Mouse (Mus musculus) left cerebral cortex, postnatal 14 days (tissue): ENCODE data around the gene Stpg3. TPM values are rescaled to one million over a fixed set of nuclear protein-coding genes. Genes with fewer than 3 reads are reported as not detected.

Experiments
- DNase-seq, 2 experiments: peaks; one replicate each; pipeline ENCODE4 v3.0.0; 2021 to 2022; ENCODE audit warnings: low spot score in 2 of 2, mixed read lengths in 1 of 2
- intact Hi-C: fragments of 180-260 bp; cut with DNase I; formaldehyde crosslinking; loops from one replicate; pipeline ENCODE4 v1.15.1; 2025
- total RNA-seq, 2 experiments: library from RNA; stranded (reverse); gene quantifications; 2 replicates each; pipeline ENCODE4 v1.2.3; 2021

Gene Stpg3
- total RNA-seq, 2 experiments from 2014 or later, result 0.27 to 0.44 TPM

DNA sequence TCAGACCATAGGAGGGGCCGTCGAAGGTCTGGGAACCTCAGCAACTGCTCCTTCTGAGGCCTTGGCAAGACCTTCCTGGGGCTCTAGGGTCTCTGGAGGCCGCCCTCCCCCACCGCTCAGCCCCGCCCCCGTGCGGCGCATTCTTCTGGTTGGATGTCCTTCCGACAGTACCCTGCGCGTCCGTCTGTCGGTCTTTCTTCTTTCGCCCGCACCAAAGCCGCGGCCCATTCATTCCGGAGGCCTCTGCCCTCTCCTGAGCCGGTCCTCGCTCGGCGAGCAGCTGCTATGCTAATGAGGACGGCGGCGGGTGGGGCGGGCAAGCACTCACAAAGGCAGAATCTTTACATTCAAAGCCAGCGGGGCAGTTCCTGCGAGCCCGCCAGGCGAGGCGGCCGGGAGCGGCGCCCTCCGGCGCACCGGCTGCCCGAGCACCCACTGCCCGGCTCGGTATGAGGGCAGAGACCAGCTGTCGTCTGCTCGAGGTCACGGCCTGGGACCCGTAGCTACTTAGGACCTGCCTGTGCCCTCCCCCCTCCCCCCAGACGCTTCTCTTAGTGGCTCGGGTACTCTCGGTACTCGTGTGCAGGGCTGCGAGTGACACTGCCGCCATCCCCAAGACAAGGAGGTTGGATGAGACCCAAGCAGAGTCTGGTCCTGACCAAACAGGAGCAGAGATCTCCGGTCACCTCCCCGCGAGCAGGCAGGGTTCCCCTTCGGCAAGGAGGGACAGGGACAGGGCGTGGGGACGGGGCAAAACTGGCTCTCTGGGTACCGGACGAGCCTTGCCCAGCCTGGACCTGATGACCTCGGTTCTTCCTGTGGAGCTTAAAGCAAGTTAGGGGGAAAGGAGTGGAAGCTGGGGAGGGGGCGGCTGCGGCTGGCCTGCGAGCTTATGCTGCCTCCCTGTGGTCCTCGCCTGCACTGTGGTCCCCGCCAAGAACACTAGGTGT, 28.5 kb downstream of the Stpg3 start:
- intact Hi-C loops, result no loop called here
- peak in 1 of 2 experiments; percentile 60 for DNase-seq

DNA sequence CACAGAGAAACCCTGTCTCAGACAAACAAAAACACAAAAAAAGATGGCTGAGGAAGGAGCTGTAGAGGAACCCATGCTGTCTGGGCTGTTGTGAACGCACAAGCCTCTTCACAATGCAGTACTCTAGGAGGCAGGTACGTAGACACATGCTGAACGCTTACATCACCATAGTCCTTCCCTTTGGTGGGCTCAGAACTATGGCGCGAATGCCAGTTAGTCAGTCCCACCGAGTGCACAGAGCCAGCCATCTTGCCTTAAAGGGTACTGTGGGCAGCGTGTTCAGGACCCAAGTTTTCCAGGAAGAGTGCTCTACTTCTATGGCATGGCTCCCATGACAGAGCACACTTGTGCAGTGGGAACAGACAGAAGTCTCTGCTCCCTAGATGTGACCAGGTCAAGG, 29.9 kb downstream of the Stpg3 start:
- intact Hi-C loops, result loop anchor here (5.0 kb wide), 2 partner anchors 82 to 222 kb away; partner anchors contain the start of gene Dph7
- no peak for DNase-seq

DNA sequence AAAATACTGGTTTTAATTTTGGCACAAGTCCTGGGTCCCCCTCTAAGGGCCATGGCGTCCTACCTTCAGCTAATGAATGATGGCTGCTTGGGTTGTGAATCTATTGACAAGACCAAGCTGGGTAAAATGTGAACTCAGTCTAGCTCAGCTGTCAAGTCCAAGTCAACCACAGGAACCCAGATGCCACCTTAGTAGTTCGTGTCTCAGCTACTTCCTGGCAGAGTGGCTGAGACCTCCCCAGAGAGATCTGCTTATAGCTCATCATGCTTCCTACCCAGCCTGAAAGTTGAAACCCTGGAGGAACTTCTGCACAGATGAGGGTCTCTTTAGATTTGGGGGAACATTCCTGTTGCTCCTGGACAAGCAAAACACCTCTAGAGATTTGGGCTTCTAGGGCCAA, 31.1 kb downstream of the Stpg3 start:
- intact Hi-C loops, result loop anchor here (5.0 kb wide), 2 partner anchors 81 to 221 kb away; partner anchors contain the start of gene Dph7
- DNase-seq, result no peak

DNA sequence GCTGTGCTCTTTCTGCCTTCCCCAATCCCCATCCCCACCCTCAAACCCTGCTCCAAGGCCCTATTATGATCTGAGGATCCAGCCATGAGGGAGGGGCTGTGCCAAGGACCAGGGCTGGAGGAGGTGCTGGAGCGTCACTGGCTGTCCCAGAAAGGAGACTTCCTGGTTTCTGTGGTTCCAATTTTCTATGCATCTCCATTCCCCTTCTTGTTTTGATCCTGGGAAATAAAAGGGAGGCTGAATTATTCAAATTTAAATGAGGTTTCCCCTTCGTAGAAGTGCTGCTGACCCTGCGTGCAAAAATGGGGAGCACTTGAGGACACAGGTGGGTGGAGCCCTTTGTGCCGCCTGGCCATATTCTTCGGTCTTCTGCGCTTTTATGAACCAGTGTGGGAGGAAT, 31.8 kb downstream of the Stpg3 start:
- DNase-seq, result peak; percentile 30 to 43
- intact Hi-C loops, result loop anchor here (5.0 kb wide), 2 partner anchors 80 to 220 kb away; partner anchors contain the start of gene Dph7

DNA sequence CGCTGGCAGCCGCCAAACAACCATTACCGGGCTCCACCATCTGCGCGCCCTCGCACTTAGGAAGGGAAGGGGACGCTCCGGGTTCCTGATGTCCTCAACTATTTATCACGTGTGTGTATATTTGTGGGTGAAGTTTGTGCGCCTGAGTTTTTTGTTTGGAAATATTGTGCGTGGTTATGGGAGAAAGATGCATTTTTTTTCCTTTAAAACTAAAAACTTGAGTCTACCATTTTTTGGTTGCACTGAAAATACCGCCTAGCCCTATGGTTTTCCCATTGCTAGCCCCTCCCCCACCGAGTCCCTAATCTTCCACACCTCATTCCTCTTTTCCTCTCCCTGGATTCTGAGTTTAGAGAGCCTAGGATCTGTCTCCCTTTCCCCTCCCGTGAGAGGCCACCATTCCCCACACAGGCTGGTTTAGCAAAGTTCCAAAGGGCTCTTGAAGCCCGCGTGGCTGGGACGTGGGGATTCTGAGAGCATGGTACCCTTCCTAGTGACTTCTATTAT, 32.5 kb downstream of the Stpg3 start:
- intact Hi-C loops, result loop anchor here (5.0 kb wide), 2 partner anchors 80 to 220 kb away; partner anchors contain the start of gene Dph7
- DNase-seq, result no peak

DNA sequence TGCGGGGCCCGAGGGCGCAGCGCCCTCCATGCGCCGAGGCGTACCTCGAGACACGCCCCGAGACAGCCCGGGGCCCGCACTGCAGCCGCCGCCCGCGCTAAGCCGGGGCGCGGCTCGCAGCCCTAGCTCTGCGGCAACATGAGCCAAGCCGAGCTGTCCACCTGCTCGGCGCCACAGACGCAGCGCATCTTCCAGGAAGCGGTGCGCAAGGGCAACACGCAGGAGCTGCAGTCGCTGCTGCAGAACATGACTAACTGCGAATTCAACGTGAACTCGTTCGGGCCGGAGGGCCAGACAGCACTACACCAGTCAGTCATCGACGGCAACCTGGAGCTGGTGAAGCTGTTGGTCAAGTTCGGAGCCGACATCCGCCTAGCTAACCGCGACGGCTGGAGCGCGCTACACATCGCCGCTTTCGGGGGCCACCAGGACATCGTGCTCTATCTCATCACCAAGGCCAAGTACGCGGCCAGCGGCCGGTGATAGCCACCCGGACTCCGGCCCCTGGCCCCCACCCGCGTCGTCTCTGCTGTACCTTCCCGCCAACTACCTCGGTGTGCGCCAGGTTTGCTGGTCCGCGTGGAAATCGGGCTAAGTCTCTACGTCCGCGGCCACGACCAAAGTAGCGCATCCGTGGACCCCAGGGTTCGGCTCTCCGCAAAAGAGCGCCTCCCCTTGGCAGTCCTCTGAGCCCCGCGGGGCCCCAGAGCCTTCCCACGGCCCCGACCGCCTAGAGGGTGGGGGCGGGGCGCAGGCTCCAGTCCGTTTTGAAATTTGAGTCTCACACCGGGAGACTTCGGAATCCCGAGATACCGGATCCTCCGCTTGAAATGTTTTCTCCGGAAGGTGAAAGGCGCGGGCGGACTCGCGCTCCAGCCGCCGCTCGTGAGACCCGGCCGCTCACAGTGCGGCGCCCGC, 33.2 kb downstream of the Stpg3 start:
- intact Hi-C loops, result loop anchor here (5.0 kb wide), 2 partner anchors 79 to 219 kb away; partner anchors contain the start of gene Dph7
- DNase-seq, result peak; percentile 31 to 36

DNA sequence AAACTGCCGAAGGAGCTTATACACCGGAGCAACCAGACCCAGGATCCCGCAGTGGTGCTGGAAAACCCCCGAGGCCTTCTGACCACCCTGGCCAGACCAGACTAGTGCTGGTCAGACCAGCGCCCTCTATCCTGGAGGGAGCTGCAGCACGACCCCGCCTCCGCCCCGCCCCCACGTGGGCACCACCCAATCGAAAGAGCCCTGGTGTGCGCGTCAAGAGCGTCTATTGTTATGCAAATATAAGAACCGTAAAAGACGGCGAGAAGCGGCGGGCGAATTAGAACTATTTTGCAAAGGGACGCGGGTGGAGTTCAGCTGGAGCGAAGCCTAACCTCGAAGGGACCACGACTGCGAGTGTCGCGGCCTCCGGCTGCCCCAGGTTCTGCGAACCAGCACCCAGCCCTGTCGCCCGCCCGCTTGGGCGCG, 33.9 kb downstream of the Stpg3 start, which contains the start of gene Nrarp:
TSS of gene Nrarp (plus strand) at position 281 of the 426 bp plus-strand sequence.
- peak; percentile 95 to 97 for DNase-seq
- intact Hi-C loops, result loop anchor here (5.0 kb wide), 2 partner anchors 78 to 218 kb away; partner anchors contain the start of gene Dph7

DNA sequence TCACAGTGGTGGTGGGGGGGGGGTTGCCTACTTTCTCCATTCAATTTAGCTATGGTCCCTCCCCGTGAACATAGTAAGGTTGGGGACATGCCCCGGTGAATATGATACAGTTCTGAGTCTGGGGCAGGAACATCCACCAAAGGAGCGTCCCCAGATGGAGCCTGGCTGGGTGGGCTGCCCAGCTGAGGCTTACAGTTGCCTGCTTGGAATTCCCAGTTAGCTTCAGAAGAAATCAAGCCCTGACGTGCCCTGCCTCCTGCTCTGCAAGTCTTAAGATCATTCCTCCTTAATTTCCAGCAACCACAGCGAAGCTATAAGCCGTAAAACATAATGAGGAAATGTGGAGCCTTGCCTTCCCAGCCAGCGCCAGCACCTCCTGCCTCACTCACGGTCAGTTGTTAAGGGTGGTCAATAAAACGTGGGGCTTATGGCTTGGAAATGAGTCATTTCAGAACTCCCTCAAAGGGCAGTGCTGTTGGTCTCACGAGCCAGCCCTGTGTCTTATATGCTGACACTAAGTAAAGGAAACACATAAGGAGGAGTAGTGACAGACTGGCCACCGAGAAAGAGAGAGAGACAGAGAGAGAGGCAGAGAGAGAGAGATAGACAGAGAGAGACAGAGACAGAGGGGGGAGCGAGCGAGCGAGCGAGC, 34.7 kb downstream of the Stpg3 start:
- intact Hi-C loops, result loop anchor here (5.0 kb wide), 3 partner anchors 52 to 217 kb away; partner anchors contain the start of gene Dph7
- no peak for DNase-seq

DNA sequence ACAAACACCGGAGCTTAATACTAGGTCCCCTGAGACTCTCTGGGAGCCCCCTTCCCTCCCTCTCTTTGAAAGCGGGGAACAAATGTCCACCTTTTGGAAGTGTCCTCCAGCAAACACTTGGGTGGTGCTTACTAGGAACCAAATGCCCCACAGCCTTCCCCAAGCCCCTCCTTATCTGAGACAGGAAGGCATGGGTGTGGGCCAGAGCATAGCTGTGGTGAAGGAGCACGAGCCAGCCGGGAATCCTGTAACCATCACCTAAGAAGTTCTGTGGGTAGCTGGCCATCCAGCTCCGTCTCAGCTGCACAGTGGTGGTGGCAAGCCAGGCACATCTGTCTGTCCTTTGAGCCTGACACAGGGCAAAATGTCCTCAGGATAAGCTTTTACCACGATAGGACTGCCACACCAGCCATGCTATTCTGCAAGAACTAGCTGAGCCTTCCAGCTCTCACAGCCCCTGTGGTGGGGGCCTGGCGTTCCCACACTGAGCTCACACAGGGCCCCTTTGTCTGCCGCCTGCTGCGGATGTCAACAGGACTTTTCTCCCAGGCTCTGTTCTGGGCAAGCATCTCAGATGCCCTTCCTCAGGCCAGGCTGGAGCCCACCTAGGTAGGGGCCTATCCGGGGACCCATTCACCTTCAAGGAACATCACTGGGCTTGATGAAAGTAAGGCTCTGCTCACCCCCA, 36.0 kb downstream of the Stpg3 start:
- peak; percentile 49 to 60 for DNase-seq
- intact Hi-C loops, result loop anchor here (5.0 kb wide), 1 partner anchor 51 kb away; no protein-coding TSS in a partner anchor

DNA sequence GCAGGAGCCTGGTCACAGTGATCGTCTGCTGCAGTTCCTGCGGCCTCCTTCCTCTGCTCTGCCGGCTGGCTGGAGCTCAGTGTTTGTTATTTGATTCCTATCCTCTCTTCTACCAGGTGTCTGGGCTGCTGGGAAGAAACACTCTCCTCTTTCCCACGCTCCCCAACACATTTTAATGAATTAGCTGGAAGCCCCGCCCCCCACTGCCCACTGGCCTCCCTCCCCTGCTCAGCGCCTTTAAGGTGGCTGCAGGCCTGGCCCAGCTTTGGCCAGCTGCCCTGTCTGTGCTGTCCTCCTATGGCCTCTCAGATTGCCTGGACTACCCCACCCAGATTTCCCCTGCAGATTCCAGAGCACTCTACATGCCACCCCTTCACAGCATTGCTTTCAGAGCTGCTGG, 36.8 kb downstream of the Stpg3 start:
- intact Hi-C loops, result loop anchor here (5.0 kb wide), 1 partner anchor 50 kb away; no protein-coding TSS in a partner anchor
- peak; percentile 64 to 68 for DNase-seq

DNA sequence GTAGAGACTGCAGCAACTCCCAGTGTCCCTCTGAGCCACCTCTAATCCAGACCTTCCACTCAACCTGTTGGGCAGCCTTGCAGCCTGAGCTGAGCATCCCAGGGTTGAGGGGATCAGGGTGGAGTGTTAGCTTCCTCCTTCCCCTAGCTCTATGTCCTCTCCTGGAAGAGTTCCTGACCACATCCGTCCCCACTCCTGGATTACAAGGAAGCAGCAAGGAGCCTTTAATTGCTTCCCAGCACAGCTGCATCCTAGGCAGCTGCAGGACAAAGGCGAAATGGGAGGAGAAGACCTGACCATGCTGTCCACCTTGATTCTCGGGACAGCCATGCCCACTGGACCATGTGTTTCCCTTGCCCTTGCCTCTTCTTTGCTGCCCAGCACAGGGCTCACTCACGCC, 37.4 kb downstream of the Stpg3 start:
- DNase-seq, result no peak
- intact Hi-C loops, result loop anchor here (5.0 kb wide), 1 partner anchor 50 kb away; no protein-coding TSS in a partner anchor

DNA sequence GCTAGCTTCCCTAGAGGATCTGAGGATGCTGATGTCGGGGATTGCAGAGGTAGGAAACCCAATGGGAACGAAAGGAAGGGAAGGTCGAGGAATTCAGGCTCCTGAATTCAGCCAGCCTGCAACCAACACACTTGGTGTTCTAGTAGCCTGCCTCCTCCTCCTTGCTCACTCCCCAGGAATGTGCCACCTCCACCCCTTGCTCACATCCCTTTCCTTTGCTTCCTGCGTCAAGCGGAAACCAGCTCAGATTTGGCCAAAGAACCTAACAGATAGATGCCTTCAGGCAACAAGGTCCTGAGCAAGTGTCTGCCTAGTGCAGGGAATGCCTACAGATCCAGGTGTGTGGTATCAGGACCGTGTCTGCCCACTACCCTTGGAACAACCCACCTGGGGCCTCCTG, 37.9 kb downstream of the Stpg3 start:
- intact Hi-C loops, result loop anchor here (5.0 kb wide), 1 partner anchor 49 kb away; no protein-coding TSS in a partner anchor
- DNase-seq, result no peak

DNA sequence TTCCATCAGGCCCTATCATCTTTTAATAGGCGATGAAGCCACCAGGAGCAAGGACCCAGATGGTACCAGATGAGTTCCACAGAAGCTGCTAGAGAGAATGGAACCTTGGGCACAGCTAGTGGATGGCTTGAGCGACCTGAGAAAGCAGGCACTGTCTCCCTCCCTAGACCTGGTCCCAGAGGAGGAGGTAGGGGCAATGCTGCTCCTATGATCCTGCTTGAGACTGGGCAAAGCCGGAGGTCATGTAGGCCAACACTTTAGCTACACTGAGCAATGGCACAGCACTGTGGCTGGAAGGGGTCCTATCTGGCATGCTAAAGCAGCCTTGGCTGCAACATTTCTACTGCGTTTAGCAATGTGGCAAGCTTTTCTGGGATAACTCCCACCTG, 38.8 kb downstream of the Stpg3 start:
- DNase-seq, result no peak
- intact Hi-C loops, result loop anchor here (5.0 kb wide), 1 partner anchor 48 kb away; no protein-coding TSS in a partner anchor

DNA sequence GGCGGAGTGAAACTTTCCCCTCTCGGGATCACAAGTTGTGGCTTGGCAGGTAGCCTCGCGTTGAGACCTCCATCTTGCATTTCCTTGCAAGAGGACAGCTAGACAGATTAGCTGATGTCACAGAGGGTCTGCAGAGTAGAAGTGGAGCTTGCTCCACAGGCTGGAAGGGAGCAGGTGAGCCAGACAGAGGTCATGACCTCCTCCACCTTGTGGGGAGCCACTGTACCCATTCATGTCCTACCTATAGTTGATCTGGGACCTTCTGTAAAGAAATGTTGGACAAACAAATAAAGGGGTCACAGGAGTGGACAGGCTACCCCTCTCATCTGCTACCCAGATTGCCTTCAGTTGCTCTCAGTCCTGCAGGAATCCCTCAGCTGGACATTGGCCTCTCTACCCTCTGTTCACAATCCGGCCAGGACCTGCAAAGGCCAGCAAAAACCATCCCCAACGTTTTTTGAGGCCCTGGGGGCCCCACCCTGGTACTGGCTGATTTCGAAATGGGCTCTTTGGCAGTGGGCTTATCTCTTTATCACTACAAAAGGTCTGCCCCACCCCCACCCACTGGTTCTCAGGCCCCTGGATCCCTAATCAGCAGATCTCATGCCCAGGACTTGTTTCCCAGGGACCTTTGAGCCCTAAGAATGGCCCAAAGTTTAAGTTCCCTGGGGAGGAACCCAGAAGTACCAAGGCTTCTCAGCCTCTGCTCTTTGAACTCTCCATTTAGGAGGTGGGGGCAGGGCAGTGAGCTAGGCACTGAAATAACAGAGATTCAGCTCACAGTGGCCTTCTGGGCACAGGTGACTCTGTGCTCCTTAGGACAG, 39.4 kb downstream of the Stpg3 start:
- intact Hi-C loops, result loop anchor here (5.0 kb wide), 1 partner anchor 48 kb away; no protein-coding TSS in a partner anchor

DNA sequence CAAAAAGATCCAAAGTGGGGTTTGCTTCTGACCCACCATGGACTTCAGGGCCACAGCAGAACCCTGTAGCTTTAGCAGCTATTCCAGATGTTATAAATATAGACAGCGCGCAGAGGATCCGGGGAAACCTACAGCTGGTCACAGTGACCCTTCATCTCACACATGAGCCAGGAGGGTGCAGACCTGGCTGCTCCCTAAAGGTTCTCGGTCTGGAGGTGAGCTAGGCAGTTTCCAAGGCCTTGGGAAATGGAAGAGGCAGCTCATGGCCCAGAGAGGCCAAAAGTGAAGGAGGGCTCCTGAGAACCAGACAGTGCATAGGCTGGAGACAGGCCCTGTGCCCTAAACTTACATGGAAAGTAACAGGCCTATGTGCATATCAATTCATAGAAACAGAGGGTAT, 40.6 kb downstream of the Stpg3 start:
- intact Hi-C loops, result no loop called here

More for the DNA sequence above, 39.4 kb downstream of the Stpg3 start:
- DNase-seq, result no peak

DNA sequence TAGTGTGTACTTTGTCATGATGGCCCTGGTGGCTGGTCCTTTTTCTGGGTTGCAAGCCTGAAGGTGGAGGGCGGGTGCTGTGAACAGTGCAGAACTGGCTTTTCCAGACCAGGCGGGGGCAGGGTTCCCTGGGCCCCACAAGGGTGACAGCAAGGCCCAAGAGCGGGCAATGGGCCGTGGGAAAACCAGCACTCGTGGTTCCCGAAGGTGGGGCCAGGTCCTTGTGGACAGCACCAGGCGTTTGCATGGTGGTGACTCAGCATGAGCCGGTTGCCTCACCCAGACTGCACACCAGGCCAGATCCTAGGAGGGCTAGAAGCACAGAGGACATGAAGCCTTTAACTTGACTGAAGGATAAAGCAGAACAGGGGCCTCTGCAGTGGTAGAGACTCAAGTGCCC, 41.8 kb downstream of the Stpg3 start:
- intact Hi-C loops, result no loop called here
- no peak for DNase-seq

More for the DNA sequence above, 40.6 kb downstream of the Stpg3 start:
- no peak for DNase-seq

DNA sequence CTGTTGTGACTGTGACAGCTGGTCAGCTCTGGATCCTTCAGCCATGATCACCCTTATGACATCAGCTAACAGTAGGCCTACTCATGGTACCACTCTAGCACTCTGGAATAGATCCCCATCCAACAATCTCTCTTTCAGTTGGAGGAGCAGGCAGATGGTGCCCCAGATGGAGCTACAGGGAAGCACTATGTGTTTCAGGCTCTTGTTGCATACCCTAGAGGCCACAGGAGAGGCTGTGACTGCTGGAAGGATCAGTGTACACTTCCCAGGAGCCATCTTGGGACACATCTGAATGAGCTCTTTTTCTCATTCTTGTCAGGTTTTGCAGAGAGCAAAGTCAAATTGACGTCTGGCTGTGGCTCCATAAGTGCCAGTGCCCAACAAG, 42.7 kb downstream of the Stpg3 start:
- intact Hi-C loops, result no loop called here
- no peak for DNase-seq
